Mouse (Mus musculus): ENCODE results near the gene Prkca.

DNA sequence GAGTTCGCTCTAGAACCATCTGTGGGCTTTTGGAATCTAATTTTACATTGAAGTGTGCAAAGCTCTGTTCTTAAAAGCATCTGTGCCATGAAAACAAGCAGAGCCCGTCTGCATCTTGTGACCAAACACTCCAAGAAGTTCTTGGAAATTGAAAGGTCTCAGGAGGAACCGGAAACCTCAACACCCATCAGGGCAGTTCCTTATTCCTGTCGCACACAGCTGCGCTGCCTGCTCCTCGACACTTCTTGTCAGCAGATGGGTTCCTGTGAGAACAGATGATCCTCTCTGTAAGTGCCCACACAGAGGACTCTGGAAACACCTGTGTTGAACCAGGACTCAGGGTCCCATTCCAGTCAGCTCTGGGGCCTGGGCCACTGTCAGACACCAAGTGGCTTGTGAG, 120.6 kb downstream of the Prkca start:
- TF ChIP-seq POLR2A (IDR thresholded peaks at IDR 0.05; ENCODE audit: insufficient read depth, low read depth, low read length) = no peak
- no peak for TF ChIP-seq CTCF (IDR thresholded peaks at IDR 0.05)

Data from heart, adult 2 months (tissue).